Comparison of ENCODE assay signal across 19 mouse cellular contexts in the genomic region with DNA sequence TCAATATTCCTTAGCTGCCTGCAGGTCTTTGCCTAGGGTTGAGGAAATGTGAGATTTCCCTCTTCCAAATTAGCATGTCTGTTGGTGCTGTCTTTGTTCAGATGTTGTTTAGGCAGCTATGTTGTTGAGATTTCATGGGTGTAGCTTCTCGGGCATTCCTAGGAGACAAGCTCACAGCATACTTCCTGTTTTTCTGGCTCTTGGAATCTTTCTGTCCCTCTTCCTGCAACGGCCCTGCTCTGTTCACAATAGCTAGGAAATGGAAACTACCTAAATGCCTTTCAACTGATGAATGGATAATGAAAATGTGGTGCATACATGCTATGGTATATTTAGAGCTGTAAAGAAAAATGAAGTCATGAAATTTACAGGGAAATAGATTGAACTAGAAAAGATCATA. TPM values are rescaled to one million over a fixed set of nuclear protein-coding genes. Genes with fewer than 3 reads are reported as not detected.
DNase-seq lines count a peak whose midpoint lies in the region; ATAC-seq and TF ChIP-seq lines count a peak whose summit lies in the region.
"Had no signal": no experiment of that assay in that cellular context is flagged by ENCODE, and none has a peak within 500 bp of the region (broad histone marks: within the 10 kb centered on the region; RNA-seq: fewer than 3 reads in every experiment).

No protein-coding gene starts in this region.

- H3K36me3 ChIP-seq in heart, embryonic 12.5 days, result no peaks in the 10 kb centered on the region
- H3K36me3 ChIP-seq in lung, embryonic 14.5 days (ENCODE audit: insufficient read depth), result no peaks in the 10 kb centered on the region
- no peaks in the 10 kb centered on the region for H3K36me3 ChIP-seq in embryonic facial prominence, embryonic 14.5 days (ENCODE audit: control insufficient read depth, insufficient read depth, low read length)
- H3K36me3 ChIP-seq: G1E; hindbrain, embryonic 13.5 days; liver, embryonic 15.5 days had no signal

- 0 out of 2 replicates have a peak, but pooled peaks have one; percentile 51 for ATAC-seq in heart, embryonic 12.5 days (ENCODE audit: insufficient number of reproducible peaks, low FRiP score)
- peak; percentile 41; the same call in 1 of the 2 replicates for ATAC-seq in lung, embryonic 14.5 days (ENCODE audit: insufficient read depth)
- ATAC-seq in embryonic facial prominence, embryonic 14.5 days (ENCODE audit: low read depth), result 0 out of 2 replicates have a peak, but pooled peaks have one; percentile 47

- DNase-seq in heart, postnatal 25 days (ENCODE audit: low spot score), result no peak
- DNase-seq in lung, embryonic 14.5 days, result peak; percentile 13
- no peak for DNase-seq in lung, adult 2 months
- DNase-seq in embryonic facial prominence, embryonic 14.5 days (ENCODE audit: low spot score), result peak; percentile 34
- peak; percentile 58 for DNase-seq in lung, postnatal 36 days
- no peak for DNase-seq in adrenal gland, adult 8-10 months
- DNase-seq: adrenal gland, postnatal 25 days; cerebellum, adult 9-11 months; embryo, embryonic 11 days; gastrocnemius, postnatal 25 days; kidney, adult 11 months; kidney, postnatal 4 days; layer of hippocampus, postnatal 36 days; left cerebral cortex, postnatal 4 days; thymus, adult 18-20 months had no signal

- H3K4me2 ChIP-seq in heart, embryonic 12.5 days, result no peak overlapping the region
- no peak overlapping the region for H3K4me2 ChIP-seq in lung, embryonic 14.5 days
- no peak overlapping the region for H3K4me2 ChIP-seq in embryonic facial prominence, embryonic 14.5 days (ENCODE audit: low read depth, low read length)
- H3K4me2 ChIP-seq: hindbrain, embryonic 13.5 days; liver, embryonic 15.5 days had no signal

- no peak overlapping the region for H3K27ac ChIP-seq in heart, embryonic 12.5 days (ENCODE audit: poor library complexity, severe bottlenecking)
- no peak overlapping the region for H3K27ac ChIP-seq in lung, embryonic 14.5 days (ENCODE audit: low read depth)
- peak overlapping the region; percentile 71 for H3K27ac ChIP-seq in embryonic facial prominence, embryonic 14.5 days (replicated peaks; ENCODE audit: low read depth, low read length)
- H3K27ac ChIP-seq: hindbrain, embryonic 13.5 days; liver, embryonic 15.5 days had no signal

- H3K4me3 ChIP-seq in heart, embryonic 12.5 days, result no peak overlapping the region
- no peak overlapping the region for H3K4me3 ChIP-seq in lung, embryonic 14.5 days (ENCODE audit: low read depth, low read length)
- no peak overlapping the region for H3K4me3 ChIP-seq in lung, adult 2 months (replicated peaks; ENCODE audit: extremely low read depth, low read depth, low read length)
- H3K4me3 ChIP-seq in embryonic facial prominence, embryonic 14.5 days (ENCODE audit: low read depth, low read length), result no peak overlapping the region
- H3K4me3 ChIP-seq: hindbrain, embryonic 13.5 days; liver, embryonic 15.5 days had no signal

- H3K4me1 ChIP-seq in heart, embryonic 12.5 days (replicated peaks), result no peaks in the 10 kb centered on the region
- H3K4me1 ChIP-seq in lung, embryonic 14.5 days (ENCODE audit: insufficient read depth), result no peaks in the 10 kb centered on the region
- H3K4me1 ChIP-seq in lung, adult 2 months (ENCODE audit: control insufficient read depth, insufficient read depth, low read length), result no peaks in the 10 kb centered on the region; the same call in 1 of the 2 replicates
- peaks cover 10% of the 10 kb centered on the region; the same call in 1 of the 2 replicates for H3K4me1 ChIP-seq in embryonic facial prominence, embryonic 14.5 days (ENCODE audit: control insufficient read depth, insufficient read depth, low read length)
- H3K4me1 ChIP-seq: hindbrain, embryonic 13.5 days; liver, embryonic 15.5 days had no signal

- WGBS in heart, embryonic 12.5 days, result 39% methylated on average over 2 of the region's 2 CpGs
- WGBS in lung, embryonic 14.5 days, result 43% methylated on average over 2 of the region's 2 CpGs
- WGBS in lung, adult 2 months, result 19% methylated on average over 2 of the region's 2 CpGs
- WGBS in embryonic facial prominence, embryonic 14.5 days, result 30% methylated on average over 2 of the region's 2 CpGs

- TF ChIP-seq POLR2A in lung, adult 2 months (IDR thresholded peaks at IDR 0.05; ENCODE audit: borderline replicate concordance, extremely low read depth, low read depth, low read length), result no peak

- peaks cover 4% of the 10 kb centered on the region for H3K27me3 ChIP-seq in heart, embryonic 12.5 days (replicated peaks)
- H3K27me3 ChIP-seq in lung, embryonic 14.5 days (ENCODE audit: insufficient read depth, low read length), result no peaks in the 10 kb centered on the region
- H3K27me3 ChIP-seq in embryonic facial prominence, embryonic 14.5 days (replicated peaks; ENCODE audit: control insufficient read depth, insufficient read depth, low read length), result no peaks in the 10 kb centered on the region
- H3K27me3 ChIP-seq: hindbrain, embryonic 13.5 days; liver, embryonic 15.5 days had no signal

- no peaks in the 10 kb centered on the region; the same call in 1 of the 2 replicates for H3K9me3 ChIP-seq in heart, embryonic 12.5 days (replicated peaks)
- H3K9me3 ChIP-seq in lung, embryonic 14.5 days (ENCODE audit: low read depth, low read length), result no peaks in the 10 kb centered on the region
- no peaks in the 10 kb centered on the region for H3K9me3 ChIP-seq in embryonic facial prominence, embryonic 14.5 days (ENCODE audit: control insufficient read depth, low read length)
- H3K9me3 ChIP-seq: hindbrain, embryonic 13.5 days; liver, embryonic 15.5 days had no signal

- intact Hi-C loops in heart, postnatal 25 days (cut with DNase I), result no loop called here

- H3K9ac ChIP-seq in heart, embryonic 12.5 days, result no peak overlapping the region
- H3K9ac ChIP-seq in lung, embryonic 14.5 days, result no peak overlapping the region
- no peak overlapping the region for H3K9ac ChIP-seq in embryonic facial prominence, embryonic 14.5 days (ENCODE audit: low read depth, low read length)
- H3K9ac ChIP-seq: hindbrain, embryonic 13.5 days; liver, embryonic 15.5 days had no signal

- no peak for TF ChIP-seq CTCF in lung, embryonic 14.5 days (IDR thresholded peaks at IDR 0.05; ENCODE audit: low read depth)
- TF ChIP-seq CTCF in lung, adult 2 months (IDR thresholded peaks at IDR 0.05; ENCODE audit: insufficient read depth, low read length), result no peak

RNA-seq across cellular contexts. Expression of gene Crp, which starts 13.5 kb away (rescaled TPM):
- 0.10 TPM in 1 of 2 replicates, not detected in the other for polyA plus RNA-seq in heart, embryonic 12.5 days (2016; fragmentation: Nextera tagmentation; extraction: Ambion mirVana)
- not detected for total RNA-seq in heart, postnatal 25 days (2021)
- not detected in 2 replicates for polyA plus RNA-seq in lung, embryonic 14.5 days (2014; fragmentation: Nextera tagmentation; extraction: Ambion mirVana)
- polyA plus RNA-seq in lung, adult 2 months (2012; rRNA removed), result not detected in 2 replicates
- polyA plus RNA-seq in embryonic facial prominence, embryonic 14.5 days (2014; fragmentation: Nextera tagmentation; extraction: Ambion mirVana), result not detected in 2 replicates
- under 1 TPM in 2 of 4 experiments, not detected in 2; 0.16 to 0.28 TPM for total RNA-seq in adrenal gland, adult 8-10 months (2022)
- total RNA-seq: adrenal gland, postnatal 25 days; gastrocnemius, postnatal 25 days; layer of hippocampus, postnatal 36 days; left cerebral cortex, postnatal 4 days had no signal
- polyA plus RNA-seq: G1E had no signal

Comparison
In these comparisons a context has a peak if more than half of its experiments do, and no peak if none do; other contexts are left out.
1. DNase-seq: peak in lung, embryonic 14.5 days (single experiment), embryonic facial prominence, embryonic 14.5 days (single experiment) and lung, postnatal 36 days (single experiment); none in heart, postnatal 25 days (single experiment), lung, adult 2 months (single experiment) and adrenal gland, adult 8-10 months (single experiment).
2. Peak in every context shown above with its lines, with median percentiles within 50 percentile points of each other: ATAC-seq.